Mouse (Mus musculus) frontal cortex, postnatal 36 days (tissue): ENCODE data around the gene Dusp13.
A peak's percentile ranks its signal among the peaks of the same experiment; 100 is the strongest.

Source experiments
- DNase-seq, 2 experiments: peaks; one replicate each; pipeline ENCODE4 v3.0.0; 2022; ENCODE audit warnings: low spot score in 2 of 2

Gene Dusp13

DNA sequence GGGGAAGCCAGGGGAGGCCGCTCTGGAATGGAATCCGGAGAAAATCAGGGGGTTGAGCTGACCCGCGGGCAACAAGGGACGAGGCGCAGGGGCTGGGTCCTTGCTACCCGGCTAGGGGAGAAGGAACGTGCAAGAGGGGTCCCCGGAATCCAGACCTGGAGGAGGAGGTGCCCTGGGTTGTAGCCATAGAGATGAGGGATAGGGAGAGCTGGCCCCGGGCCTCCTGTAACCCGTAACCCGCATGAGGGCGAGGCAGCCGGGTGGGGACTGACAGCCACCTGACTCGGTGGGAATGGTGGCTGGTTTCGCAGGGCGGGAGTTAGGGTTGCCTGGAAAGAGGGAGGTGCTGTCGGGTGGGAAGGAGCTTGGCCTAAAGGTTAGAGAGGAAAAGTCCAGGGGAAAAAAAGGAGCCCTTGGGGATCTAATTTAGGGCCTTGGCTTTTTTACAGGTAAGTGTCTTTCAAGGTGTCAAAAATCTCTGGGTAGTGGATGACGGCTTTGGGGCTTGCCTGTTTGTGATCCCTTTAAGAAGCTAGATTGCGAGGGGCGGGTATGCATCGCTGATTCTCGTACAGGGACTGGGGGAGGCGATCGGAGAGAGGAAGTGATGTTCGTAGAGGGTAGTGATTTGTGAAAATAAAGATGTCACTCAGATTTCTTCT lies at the start of gene Dusp13:
Dusp13 (minus strand) TSS at position 301 of the 662 bp plus-strand sequence.
- peak; percentile 74 for DNase-seq

DNA sequence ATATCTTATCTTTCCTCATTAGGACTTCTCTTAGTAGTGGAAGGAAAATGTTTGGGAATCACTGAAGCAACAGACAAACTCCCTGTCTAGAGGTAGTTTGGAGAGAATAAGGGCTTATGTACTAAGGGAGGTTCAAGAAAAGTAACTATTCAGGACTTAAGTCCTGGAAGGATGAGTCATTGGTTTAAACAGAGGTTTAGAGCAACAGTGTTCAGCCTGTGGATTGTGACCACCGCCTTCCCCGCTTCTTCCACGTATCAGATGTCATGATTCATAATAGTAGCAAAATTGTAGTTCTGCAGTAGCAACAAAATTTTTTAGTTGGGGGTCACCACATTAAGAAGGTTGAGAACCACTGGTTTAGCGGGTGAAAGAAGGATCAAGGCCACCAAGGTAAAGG lies 49.7 kb upstream of the Dusp13 start:
- DNase-seq = no peak

DNA sequence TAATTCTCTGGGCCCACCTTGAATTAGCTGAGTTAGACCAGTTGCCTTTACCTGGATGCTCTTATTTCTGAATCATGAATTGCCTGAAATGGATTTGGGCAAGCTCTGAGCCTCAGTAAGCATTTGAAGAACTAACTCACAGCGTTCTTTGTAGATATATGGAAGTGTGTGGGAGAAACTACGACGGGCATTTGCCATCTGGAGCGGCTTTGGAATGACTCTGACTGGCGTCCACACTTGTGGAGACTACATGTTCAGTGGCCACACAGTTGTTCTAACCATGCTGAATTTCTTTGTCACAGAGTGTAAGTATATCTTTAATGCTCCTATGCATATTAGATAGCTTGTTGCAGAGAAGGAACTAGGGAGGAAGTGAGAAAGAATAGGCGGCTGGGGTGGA lies 41.3 kb upstream of the Dusp13 start:
- peak; percentile 46 to 55 for DNase-seq

- DNase-seq = no peak
Observed at GRCm38 (mm10) chr14:21791722-21792121, 40.7 kb upstream of the Dusp13 start.

DNA sequence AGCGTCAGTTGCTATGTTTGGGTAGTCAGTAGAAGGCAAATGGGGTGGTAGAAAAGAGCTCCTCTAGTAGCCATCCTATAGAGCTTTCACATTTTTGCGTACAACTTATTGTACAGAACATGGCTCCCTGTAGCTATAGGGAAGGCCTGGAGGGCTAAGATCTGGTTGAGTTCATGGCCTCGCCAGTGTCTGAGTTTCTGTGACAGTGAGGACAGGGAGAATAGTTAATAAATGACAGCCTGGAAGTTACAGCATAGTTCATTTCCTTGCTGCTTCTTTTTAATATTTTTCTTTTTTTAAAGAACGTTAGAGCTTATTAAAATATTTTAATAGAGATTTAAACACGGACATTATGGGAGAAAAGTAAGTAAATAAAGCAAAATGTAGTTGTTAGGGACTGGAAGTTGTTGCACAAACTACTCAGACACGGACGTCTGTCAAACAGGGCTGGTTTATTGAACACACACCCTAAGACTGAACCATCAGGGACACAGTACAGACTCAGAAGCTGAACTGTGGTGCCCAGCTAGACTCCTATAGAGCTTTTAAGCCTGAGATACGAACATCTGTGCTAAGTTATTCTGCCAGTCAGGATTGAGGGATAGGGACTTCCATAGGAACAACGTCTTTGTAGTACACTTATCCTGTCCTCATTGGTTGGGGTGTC lies 39.7 kb upstream of the Dusp13 start:
- no peak for DNase-seq

GRCm38 (mm10) chr14:21788121-21788520 lies 37.1 kb upstream of the Dusp13 start:
- peak; percentile 31 to 65 for DNase-seq

GRCm38 (mm10) chr14:21787374-21787773 lies 36.4 kb upstream of the Dusp13 start:
- DNase-seq = no peak

GRCm38 (mm10) chr14:21786500-21786899 lies 35.5 kb upstream of the Dusp13 start:
- DNase-seq = no peak

DNA sequence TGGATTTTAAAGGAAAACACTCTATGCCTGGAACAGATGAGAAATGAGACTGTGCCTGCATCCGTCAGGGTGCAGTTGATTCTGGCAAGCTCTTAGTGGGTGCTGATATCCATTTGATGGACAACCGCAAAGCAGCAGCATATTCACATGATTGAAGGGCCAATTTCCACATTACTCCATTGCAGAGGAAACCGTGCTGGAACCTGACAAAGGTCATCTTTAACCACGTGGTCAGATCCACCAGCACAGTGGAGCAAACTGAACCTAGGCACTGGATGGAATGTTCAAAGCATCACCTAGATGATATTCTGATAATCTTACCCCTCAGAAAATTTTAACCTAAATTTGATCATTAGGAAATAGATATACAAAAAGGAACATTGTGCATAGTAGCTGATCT lies 25.2 kb upstream of the Dusp13 start:
- DNase-seq = no peak

GRCm38 (mm10) chr14:21773946-21774345 lies 23.0 kb upstream of the Dusp13 start:
- DNase-seq = no peak

GRCm38 (mm10) chr14:21772506-21773281 lies 21.7 kb upstream of the Dusp13 start:
- no peak for DNase-seq

DNA sequence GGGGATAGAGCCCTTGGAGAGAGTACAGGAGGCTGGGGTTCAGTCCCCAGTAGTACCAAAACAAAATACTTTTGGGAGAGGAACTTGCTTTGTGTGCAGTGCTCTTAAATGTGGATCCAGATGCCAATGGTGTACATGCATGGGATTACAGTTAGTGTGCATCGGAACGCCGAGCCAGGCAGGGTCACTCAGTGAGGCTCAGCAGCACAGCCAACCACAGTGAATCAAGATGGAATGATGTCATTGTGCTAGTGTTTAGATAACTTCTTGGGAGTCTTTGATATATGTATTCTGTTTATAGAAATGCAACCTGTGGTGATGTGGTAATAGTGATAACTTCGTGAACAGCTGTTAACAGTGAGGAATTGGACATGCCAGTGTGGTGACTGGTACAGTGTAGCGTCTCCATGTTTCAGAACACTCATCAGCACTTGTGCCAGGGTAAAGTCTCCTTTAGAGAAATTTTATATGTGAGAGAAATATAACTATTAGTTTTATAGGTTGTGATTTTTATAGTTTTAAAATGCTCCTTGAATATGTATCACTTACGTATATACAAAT lies 15.5 kb upstream of the Dusp13 start:
- DNase-seq = no peak

- DNase-seq = no peak
Observed at GRCm38 (mm10) chr14:21765754-21766397, 14.9 kb upstream of the Dusp13 start.

DNA sequence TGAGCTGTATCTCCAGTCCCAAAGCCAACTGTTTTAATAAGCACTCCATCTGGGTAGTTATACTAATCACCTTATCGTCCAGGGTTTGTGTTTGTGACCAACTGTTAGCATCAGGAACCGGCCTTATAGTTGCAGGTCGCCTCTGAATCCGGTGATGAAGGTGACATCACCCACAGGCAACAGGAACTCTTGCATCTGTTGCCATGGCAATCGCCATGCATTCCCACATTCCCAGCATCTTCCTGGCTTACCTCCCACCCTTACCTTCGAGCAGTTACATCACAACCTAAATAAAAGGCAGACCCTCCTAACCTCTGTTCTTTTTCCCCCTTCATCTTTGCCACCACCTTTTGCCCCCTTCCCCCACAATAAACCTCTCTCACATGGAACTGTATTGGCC lies 13.7 kb upstream of the Dusp13 start:
- DNase-seq = no peak

- no peak for DNase-seq
Observed at GRCm38 (mm10) chr14:21763736-21764135, 12.8 kb upstream of the Dusp13 start.

- DNase-seq = no peak
Observed at GRCm38 (mm10) chr14:21761560-21761959, 10.6 kb upstream of the Dusp13 start.

DNA sequence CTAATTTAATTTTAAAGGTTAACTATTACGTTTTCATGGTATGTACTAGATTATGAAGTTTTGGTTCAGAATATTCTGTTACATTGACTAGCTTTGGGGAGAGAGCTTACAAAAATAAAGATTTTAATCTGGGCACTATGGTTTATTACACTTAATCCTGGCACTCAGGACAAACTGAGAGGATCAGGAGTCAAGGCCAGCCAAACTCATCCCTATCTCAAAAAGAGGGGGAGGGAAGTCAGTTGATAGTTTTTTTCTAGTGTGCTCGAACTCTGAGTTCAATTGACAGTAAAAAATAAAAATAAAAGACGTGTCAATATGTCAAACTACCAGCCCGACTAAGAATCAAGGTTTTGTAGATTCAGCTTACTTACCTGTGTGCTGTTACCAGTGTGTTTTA lies 2.4 kb upstream of the Dusp13 start:
- DNase-seq = no peak

DNA sequence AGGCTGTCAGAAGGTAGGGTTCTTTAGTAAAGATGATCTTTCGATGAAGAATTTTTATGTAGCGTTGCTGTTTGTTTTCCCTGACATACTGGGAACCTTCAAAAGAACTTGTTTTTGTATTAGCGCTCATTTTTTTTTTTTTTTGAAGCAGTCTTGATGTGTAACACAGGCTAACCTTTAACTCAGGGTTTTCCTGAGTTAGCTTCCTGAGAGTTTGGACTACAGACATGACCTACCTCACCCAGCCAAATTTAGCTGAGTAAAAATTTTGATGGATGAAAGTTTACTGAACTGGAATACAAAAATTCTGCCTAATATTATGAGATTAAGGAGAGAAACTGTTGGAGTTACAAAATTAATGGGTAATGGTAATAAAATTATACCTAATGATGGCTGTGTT lies 1.4 kb upstream of the Dusp13 start:
- no peak for DNase-seq

DNA sequence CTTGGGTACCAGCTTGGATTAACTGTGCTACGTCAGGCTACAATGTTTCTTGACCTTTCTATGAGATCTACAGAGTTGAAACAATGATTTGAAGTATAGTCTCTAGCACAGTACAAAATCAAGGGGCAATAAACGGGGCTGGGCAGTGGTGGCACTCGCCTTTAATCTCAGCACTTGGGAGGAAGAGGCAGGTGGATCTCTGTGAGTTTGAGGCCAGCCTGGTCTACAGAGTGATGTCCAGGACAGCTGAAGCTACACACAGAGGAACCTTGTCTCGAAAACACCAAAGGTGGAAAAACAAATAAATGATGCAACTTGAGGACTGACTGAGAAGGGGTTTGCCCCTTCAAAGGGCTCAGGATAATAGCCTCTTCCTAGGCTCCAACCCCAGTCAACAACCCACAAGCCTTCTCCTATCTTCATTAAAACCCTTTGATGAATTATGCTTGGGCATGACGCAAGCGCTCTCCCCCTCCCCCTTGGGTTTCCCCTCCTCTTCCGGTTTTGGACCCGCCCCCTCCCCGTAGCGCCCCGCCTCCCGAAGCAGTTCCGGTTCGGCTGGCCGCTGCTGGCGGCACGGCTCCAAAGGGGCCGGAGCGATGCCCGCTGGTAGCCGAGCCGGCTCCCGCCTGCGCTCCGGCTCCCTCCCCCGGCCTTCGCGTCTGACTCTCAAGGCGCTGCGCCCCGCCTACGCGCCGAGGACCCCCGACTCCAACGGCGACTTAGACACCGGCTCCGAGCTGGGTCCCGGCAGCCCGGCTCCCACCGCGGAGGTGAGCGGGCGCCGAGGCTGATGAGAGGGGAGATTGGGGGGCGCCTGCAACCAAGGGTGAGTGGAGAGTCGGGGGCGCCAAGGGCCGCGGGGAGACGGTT lies 737 bp downstream of the Dusp13 start, which contains the start of gene Samd8:
Samd8 (plus strand) TSS at position 524 of the 873 bp plus-strand sequence.
- DNase-seq = peak; percentile 80 to 84

DNA sequence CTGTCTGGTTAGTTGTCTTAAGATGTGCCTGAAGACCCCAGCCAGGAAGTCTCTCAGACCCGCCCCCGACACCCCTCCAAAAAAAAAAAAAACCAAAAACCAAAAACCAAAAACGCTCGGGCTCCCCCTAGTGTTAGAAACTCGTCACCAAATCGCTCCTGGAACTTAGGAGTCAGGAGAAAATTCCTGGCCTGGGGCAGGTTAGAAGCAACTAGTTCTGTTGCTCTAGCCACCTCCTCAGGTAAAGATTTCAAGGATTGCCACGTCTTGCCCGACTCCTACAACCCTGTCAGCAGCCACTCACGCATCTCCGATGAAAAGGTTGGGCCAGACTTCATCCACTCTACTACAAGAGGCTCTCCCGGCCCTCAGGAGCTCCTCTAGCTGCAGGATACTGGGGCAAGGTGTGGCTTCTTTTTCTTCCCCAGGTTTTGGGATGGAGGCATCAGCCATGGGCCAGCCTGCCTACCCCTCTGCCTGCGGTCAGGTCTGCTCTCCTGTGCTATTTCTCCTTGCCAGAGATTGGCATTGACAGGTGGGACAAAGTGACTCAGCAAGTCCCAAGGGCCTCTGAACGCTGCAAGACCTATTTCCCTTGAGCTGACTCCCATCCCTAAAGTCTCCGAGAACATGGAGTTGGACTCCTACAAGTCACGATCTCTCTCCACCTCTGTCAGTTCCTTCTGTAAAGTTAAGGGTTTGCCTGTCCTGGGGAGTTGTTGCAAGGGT lies 2.7 kb downstream of the Dusp13 start:
- DNase-seq = peak in 1 of 2 experiments; percentile 52
